Mouse (Mus musculus) G1E (cell line): ENCODE measurements around the gene Nmnat2. TPM values are rescaled to one million over a fixed set of nuclear protein-coding genes. Genes with fewer than 3 reads are reported as not detected.

Experiments used
- ATAC-seq: 2 replicates; pipeline ENCODE4 v1.8.0; 2016; ENCODE audit warnings: mild to moderate bottlenecking; ENCODE audit not compliant: insufficient number of reproducible peaks, poor library complexity, low FRiP score, severe bottlenecking; ENCODE audit errors: extremely low read depth
- DNase-seq: peaks from one replicate; pipeline ENCODE4 v3.0.0; 2012; ENCODE audit warnings: low spot score
- H3K27me3 ChIP-seq: 2 replicates; pipeline ENCODE4 v1.6.1; 2012; ENCODE audit warnings: mild to moderate bottlenecking, low read length, inconsistent platforms; ENCODE audit not compliant: insufficient read depth
- H3K36me3 ChIP-seq: replicated peaks from 2 replicates; pipeline ENCODE3; 2012; ENCODE audit warnings: mild to moderate bottlenecking, inconsistent platforms
- H3K4me1 ChIP-seq: 2 replicates; pipeline ENCODE4 v1.6.1; 2012; ENCODE audit warnings: low read depth, low read length, inconsistent platforms, mixed read lengths; ENCODE audit not compliant: insufficient read depth
- H3K4me3 ChIP-seq: 2 replicates; pipeline ENCODE4 v1.5.1; 2012; ENCODE audit warnings: low read depth, mild to moderate bottlenecking, inconsistent platforms, low read length, moderate library complexity, mixed read lengths
- H3K9me3 ChIP-seq: replicated peaks from 2 replicates; pipeline ENCODE4 v1.6.1; 2012; ENCODE audit warnings: inconsistent platforms
- CTCF ChIP-seq: IDR thresholded peaks from 2 replicates; pipeline ENCODE4 v1.5.1; 2012; ENCODE audit warnings: low read depth, low read length, inconsistent platforms, mixed read lengths
- GATA1 ChIP-seq: IDR thresholded peaks from 2 replicates; pipeline ENCODE4 v1.6.1; 2012; ENCODE audit warnings: borderline replicate concordance, low read length, inconsistent platforms, mixed read lengths
- GATA2 ChIP-seq: IDR thresholded peaks from 2 replicates; pipeline ENCODE4 v1.6.1; 2012; ENCODE audit warnings: low read depth, low read length, inconsistent platforms, borderline replicate concordance
- POLR2AphosphoS5 ChIP-seq: IDR thresholded peaks from 2 replicates; pipeline ENCODE4 v1.6.1; 2012; ENCODE audit warnings: low read depth, low read length, inconsistent platforms; ENCODE audit not compliant: insufficient replicate concordance
- TAL1 ChIP-seq: conservative IDR thresholded peaks from 2 replicates; pipeline ENCODE4 v1.6.1; 2012; ENCODE audit warnings: low read depth, low read length, inconsistent platforms, mixed read lengths
- polyA plus RNA-seq: library from polyadenylated mRNA; stranded (reverse); fragments of >175 nt; gene quantifications from 2 replicates; pipeline ENCODE4 v1.2.3, GENCODE M21; 2012
- total RNA-seq, 2 experiments: library from RNA; stranded (forward) in 1 of 2; stranded (reverse) in 1 of 2; fragments of 200-1000 nt in 1 of 2; fragments of >200 nt in 1 of 2; fragmentation: Nextera tagmentation in 1 of 2; gene quantifications; 2 replicates each; pipeline ENCODE4 v1.2.3; 2014 to 2017

Gene Nmnat2
- total and polyA plus RNA-seq, 3 experiments = 0.22 TPM; not detected in 2

- Histone ChIP-seq H3K27me3 (no peaks in the 10 kb centered on the region), H3K4me3 (no peak overlapping the region), H3K4me1 (peaks cover 29% of the 10 kb centered on the region), H3K36me3 (no peaks in the 10 kb centered on the region), H3K9me3 (peaks cover 14% of the 10 kb centered on the region)
- ATAC-seq = no peak
- no peak for DNase-seq
- no peak for TF ChIP-seq GATA1
- TF ChIP-seq CTCF = no peak
- no peak for TF ChIP-seq TAL1
- no peak for TF ChIP-seq GATA2
- no peak for TF ChIP-seq POLR2AphosphoS5
Measured at GRCm38 (mm10) chr1:153007824-153008223, 53.0 kb downstream of the Nmnat2 start.

GRCm38 (mm10) chr1:153009338-153009737 lies 54.5 kb downstream of the Nmnat2 start:
- no peak for ATAC-seq
- Histone ChIP-seq H3K36me3 (no peaks in the 10 kb centered on the region), H3K9me3 (peaks cover 14% of the 10 kb centered on the region), H3K4me1 (peaks cover 36% of the 10 kb centered on the region), H3K4me3 (no peak overlapping the region), H3K27me3 (no peaks in the 10 kb centered on the region)
- DNase-seq = no peak
- no peak for TF ChIP-seq CTCF
- TF ChIP-seq TAL1 = no peak

- H3K36me3 ChIP-seq = no peaks in the 10 kb centered on the region
- H3K4me1 ChIP-seq = peaks cover 37% of the 10 kb centered on the region
- no peak overlapping the region for H3K4me3 ChIP-seq
- DNase-seq (no peak), ATAC-seq (no peak)
- peaks cover 14% of the 10 kb centered on the region for H3K9me3 ChIP-seq
- TF ChIP-seq TAL1 = no peak
- TF ChIP-seq CTCF = no peak
- TF ChIP-seq POLR2AphosphoS5 = no peak
- TF ChIP-seq GATA1 = no peak
- TF ChIP-seq GATA2 = no peak
- no peaks in the 10 kb centered on the region for H3K27me3 ChIP-seq
Measured at GRCm38 (mm10) chr1:153010353-153011351, 55.9 kb downstream of the Nmnat2 start.

- ATAC-seq = no peak
- Histone ChIP-seq H3K4me1 (peaks cover 45% of the 10 kb centered on the region), H3K27me3 (no peaks in the 10 kb centered on the region), H3K36me3 (no peaks in the 10 kb centered on the region), H3K4me3 (no peak overlapping the region), H3K9me3 (peaks cover 14% of the 10 kb centered on the region)
- TF ChIP-seq GATA1 = no peak
- no peak for TF ChIP-seq POLR2AphosphoS5
- no peak for TF ChIP-seq CTCF
- no peak for TF ChIP-seq TAL1
- no peak for TF ChIP-seq GATA2
- no peak for DNase-seq
Measured at GRCm38 (mm10) chr1:153011544-153011943, 56.8 kb downstream of the Nmnat2 start.

GRCm38 (mm10) chr1:153013541-153014288 lies 58.9 kb downstream of the Nmnat2 start:
- DNase-seq = no peak
- H3K27me3 ChIP-seq = no peaks in the 10 kb centered on the region
- H3K36me3 ChIP-seq = no peaks in the 10 kb centered on the region
- TF ChIP-seq POLR2AphosphoS5 (no peak), CTCF (no peak)
- ATAC-seq = no peak
- H3K4me3 ChIP-seq = no peak overlapping the region
- peaks cover 12% of the 10 kb centered on the region for H3K9me3 ChIP-seq
- H3K4me1 ChIP-seq = peaks cover 53% of the 10 kb centered on the region

- Histone ChIP-seq H3K4me3 (no peak overlapping the region), H3K27me3 (no peaks in the 10 kb centered on the region), H3K36me3 (no peaks in the 10 kb centered on the region), H3K9me3 (peaks cover 8% of the 10 kb centered on the region), H3K4me1 (peaks cover 62% of the 10 kb centered on the region)
- no peak for DNase-seq
- TF ChIP-seq GATA2 = no peak
- ATAC-seq = no peak
Measured at GRCm38 (mm10) chr1:153014431-153015186, 59.8 kb downstream of the Nmnat2 start.
